Mouse (Mus musculus): ENCODE data around the gene Sirt7.

Gene Sirt7

DNA sequence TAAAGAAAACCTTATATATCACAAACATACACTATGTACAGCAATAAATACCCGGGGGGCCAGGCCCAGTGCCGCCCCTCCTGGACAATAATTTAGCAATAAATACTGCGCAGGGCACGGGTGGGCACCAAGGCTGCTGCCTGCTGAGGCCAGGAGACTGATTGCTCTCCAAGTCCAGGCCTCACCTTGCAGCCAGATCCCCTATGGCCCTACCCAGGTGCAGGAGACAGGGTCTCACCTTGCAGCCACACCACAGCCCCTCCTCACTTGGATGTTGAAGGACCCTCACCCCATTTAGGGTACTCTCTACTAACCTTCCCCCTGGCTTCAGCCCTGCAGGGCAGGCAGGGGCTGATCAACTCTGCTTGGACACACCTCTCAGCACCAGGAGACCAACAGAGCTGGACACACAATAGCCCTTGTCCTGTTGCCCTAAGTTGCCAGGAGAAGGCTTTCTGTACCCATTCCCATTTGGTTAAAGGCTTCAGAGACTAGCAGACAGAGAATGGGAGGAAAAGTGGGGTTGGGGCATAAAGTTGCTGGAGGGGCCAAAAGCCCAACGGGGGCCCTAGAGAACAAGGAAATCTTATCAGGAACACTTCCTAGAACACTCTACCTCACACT is at the start of gene Sirt7:
Gene Sirt7 (minus strand): TSS at position 89 of the 624 bp plus-strand sequence.
- DNase-seq, result no peak

DNA sequence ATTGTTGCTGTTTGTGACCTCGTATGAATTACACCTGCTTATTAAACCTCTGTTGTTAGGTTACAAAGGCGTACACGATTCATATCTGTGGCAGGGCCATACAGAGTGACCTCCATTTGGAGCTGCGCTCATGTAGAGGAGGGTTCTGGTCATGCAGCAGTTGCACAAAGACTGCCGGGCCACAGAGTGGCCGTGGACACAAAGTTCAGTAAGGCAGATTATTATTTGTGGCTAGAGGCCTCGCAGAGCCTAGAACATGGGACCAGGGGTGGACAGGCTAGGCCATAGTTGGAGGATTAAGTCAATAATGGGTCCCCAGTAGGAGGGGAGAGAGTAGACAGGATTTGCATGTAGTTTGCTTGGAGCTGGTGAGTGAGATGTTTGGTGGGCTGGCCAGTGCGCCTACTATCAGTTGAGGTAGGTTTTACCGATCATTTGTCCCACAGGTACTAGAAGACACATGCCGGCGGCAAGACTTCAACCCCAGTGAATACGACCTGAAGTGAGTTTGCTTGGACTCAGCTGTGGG is 48.6 kb upstream of the Sirt7 start:
- no peak for DNase-seq

DNA sequence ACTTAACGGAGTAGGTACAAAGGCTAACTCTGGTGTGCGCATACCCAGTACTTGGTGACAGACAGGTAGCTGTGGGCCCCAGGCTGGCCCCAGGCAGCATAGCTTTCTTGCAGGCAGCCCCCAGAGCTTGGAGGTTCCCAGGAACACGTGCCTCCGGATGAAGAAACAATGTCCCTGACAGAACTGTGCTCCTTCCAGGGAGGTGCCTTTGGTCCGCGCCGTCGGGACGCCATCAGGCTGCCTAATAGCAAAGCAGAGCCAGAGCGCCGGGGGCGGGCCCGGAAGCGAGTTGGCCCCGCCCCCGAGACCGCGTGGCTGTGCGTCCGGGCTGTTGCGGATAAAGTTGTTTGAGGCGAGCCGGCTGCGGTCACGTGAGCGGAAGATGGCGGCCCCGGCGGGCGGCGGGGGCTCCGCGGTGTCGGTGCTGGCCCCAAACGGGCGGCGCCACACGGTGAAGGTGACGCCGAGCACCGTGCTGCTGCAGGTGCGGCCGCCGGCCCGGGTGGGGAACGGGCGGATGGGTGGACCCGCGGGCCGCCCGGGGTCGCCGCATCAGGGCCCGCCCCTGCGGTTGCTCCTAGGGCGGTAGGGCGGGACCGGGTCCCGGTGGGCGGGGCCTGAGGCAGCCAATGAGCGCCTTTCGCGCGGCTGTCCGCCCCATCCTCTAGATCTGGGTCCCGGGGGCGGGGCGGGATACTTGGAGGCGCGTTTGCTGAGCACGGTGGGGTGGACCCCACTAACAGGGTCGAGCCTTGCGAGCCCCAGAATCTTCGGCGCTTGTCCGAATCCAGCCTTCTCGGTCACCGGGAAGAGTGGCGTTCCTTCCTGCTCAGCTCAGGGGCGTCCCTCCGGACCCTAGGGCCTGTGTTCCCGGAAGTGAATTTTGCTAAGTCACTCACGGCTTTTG is 47.9 kb upstream of the Sirt7 start, which contains the start of gene Aspscr1:
Gene Aspscr1 (plus strand): TSS at position 287 of the 907 bp plus-strand sequence.
- peak; percentile 92 for DNase-seq

DNA sequence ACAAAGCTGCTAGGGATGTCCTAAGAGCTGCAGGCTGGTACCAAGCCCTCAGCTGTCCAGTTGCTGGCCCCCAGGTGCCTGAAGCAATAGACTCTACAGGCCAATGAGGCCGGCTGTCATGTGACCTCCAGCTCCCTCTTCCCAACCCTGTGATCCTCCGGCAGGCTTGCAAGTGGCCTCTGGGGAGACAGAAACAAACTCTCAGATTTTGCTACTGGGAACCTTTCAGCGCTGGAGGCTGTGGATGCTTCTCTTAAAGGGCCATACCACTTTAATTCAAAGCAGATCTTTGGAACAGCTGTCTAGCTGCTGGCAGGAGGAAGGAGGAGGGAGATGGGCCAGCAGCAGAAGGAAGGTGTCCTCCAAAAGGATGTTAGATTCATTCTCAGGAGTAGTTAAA is 41.6 kb upstream of the Sirt7 start:
- no peak for DNase-seq

DNA sequence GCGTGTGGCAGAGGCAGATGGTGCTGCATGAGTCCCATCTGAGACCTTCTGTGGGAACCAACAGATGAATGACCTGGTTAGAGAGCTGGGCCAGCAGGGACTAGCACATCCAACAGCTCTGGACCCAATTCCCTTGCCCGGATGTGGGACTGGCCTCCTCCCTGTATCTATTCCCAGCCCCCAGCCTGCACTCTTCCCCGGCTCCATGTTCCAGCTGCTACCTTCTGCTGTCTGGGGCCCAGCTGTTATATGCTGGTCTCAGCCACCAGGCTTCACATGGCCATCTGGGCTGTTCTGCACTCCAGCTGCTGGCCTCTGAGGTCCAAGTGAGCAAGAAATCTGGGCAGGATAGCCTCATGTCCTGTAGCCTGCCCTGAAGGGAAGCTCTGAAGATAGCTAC is 40.4 kb upstream of the Sirt7 start:
- no peak for DNase-seq

DNA sequence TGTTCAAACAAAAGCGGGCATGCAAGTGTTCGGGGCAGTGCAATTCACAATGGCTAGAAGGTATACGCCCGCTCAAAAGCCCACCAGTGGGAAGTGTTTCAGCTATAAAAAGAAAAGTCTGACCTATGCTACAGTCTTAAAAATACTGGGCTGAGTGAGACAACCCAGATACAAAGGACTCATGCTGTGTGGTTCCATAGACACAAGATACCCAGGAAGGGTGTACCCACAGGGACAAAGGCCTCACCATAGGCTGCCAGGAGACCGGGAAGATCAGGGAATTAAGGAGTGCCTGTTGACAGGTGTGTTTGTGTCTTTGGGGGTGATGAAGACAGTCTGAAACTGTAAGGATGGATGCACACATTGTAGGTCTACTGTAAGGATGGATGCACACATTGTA is 38.7 kb upstream of the Sirt7 start:
- no peak for DNase-seq

DNA sequence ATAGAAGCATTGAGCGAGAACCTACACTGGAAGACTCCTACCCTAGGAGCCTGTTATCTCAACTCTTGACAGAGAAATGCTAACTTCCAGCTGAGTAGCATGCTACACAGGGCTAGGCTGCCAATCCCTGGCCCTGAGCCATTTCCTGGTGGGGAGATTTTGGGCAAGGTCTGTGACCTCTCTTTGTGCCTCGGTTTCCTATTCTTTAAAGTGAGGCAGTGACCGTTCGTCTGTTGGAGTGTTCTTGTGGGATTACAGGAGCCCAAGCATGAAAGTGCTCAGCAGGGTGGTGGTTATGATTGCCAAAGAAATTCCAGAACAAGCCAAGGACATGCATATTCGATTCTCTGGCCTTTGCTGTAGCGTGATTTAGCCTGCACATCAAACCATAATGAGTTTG is 37.7 kb upstream of the Sirt7 start:
- DNase-seq, result no peak

DNA sequence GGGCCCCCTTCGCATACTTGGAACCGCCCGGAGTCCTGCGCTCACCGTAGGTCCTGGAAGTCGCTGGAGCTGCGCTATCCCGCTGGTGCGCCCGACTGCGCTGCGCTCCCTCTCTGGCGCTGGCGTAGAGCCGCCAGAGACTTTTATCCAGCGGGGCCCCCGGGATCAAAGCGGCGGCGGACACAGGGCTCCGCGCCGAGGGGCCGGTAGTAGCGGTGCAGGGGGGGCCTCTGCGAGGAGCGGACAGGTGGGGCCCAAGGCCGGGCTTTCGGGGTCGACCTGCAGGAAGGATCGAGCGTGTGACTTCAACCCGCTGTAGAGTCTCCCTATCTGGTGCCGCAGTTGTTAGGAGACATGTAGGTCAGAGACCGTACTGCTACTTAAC is 36.0 kb upstream of the Sirt7 start, which contains the start of gene Notum:
Gene Notum (minus strand): TSS at position 100 of the 385 bp plus-strand sequence.
- DNase-seq, result no peak

DNA sequence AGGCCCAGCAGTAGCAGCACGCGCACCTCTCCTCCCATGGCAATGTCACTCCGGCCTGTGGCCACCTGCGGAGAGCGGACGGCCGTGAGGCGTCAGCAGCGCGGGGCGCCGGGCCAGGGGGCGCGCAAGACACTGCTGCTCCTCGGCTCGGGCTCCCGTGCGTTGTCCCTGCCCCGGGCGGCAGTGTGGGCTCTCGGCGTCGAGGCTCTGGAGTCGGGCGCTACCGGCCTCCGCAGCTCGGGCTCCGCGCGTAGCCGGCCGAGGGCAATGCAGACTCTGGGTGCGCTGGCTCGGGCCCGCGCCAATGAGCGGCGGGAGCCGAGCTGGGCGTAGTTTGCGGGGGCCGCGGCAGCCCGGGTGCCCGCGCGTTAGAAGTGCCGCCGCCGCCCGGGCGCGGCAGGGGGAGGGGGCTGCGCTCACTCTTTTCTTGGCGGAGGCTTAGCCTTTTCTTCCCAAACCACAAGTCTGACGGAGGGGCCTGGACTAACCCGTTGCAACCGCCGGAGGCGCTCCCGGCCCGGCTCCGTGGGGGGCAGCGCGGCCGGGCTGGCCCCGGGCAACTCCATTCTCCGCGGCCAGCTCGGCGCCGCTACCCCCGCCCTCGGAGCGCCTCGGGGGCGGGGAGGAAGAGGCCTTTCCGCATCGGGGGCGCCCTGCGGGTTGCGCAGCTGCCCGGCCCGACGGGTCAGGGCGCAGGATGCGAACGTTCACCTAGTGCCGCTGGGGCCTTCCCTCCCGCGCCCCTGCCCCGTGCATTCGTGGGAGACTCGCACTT is 35.4 kb upstream of the Sirt7 start:
- DNase-seq, result no peak

DNA sequence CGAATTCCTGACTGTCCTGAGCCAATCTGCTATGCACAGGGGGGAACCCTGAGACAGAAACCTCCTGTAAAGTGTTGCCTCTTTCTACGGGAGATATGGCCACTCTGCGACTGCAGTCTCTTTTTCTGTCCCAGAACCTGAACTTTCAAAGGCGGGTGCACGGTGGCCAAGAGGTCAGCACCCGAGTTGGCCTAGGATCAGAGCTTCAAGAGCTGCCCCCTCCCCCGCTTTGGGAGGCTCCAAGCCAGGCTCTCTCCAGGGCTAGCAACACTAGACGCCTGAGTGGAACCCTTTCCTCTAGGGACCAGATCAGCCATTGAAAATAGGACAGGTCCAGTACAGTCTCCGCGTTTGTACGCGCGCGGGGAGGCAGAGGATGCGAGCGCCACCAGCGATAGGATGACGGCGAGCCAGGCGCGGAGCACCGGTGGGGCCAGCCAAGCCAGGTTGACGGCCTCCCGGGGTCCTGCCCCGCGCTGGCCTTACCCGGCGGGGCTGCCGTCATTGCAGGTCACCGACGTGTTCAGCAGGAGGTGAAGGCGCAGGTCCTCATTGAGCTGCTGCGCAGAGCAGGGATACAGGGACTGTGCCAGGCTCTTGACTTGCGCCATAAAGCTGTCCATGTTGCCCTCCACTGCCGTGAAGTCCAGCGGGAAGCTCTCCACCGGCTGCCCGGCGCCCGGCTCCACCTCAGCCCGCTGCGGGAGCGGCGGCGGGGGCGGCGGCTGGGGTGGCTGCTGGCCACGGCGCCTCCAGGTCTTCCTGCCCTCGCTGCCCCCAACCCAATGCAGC is 34.7 kb upstream of the Sirt7 start:
- no peak for DNase-seq

DNA sequence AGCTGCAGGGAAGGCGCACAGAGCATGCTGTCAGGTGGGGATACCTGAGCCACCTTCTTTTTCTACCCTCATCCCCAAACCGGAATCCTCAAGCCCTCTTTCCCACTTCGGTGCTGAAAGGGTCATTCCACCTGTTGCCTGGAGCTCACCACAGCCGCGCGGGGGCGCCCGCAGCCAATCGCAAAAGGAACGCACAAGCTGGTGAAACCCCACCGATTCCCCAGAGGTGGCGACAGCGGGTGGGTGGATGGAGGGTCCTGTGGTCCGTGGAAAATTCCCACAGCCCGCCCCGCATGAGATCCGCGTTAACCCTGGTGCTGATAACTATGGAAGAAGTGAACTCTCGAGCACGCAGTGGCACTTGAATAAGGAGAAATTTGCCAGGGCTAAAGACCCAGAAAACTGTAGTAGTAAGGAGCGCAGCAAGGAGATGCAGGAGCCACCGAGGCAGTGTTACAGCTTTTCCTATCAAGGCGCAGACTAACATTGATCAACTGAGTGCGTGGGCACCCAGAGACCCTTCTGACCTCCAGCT is 33.9 kb upstream of the Sirt7 start:
- peak; percentile 62 to 70 for DNase-seq

DNA sequence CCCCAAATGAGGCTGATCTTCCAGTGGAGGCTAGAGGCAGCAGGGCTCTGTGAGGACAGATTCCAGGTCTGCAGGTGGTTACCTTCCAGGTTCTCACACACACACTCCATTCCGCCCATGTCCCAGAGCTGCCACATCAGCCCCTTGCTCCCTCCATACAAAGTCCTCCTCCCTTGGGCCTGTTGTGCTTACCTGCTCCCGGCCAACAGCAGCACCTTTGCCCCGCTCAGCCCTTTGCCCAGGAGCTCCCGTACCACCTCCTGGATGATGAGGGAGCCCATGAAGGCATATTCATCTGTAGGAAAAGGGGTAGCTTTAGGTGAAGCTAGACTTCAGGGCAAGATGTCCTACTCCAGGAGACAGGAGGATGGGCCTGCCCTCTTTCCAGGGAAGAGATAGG is 32.3 kb upstream of the Sirt7 start:
- no peak for DNase-seq

DNA sequence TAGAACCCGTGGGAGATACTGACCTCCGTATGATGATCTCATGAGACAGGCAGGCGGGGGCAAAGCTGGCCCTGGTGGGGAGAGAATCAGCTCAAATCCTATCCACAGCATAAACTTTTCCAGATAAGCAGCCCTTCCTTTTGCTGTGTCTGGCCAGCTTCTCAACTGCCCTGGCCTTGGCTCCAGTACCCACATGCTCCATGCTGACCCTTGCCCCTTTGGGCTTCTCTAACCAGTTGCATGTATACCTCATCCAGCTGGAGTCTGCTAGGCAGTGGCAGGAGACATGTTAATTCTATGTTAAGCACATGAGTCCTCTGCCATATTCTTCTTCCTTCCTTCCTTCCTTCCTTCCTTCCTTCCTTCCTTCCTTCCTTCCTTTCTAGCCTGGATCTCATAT is 29.7 kb upstream of the Sirt7 start:
- no peak for DNase-seq

DNA sequence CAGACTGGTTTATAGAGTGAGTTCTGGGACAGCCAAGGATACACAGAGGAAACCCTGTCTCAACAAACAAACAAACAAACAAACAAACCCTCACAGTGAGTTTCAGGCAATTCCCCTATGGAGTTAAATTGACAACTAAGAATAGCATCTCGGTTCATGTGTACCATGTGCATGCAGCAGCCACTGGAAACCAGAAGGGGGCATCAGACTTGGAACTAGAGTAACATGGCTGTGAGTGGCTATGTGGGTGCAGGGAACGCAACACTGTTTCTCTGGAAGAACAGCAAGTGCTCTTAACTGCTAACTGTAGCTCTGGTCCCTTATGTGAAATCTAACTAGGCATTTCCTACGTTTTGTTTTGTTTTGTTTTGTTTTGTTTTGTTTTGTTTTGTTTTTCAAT is 26.8 kb upstream of the Sirt7 start:
- no peak for DNase-seq

DNA sequence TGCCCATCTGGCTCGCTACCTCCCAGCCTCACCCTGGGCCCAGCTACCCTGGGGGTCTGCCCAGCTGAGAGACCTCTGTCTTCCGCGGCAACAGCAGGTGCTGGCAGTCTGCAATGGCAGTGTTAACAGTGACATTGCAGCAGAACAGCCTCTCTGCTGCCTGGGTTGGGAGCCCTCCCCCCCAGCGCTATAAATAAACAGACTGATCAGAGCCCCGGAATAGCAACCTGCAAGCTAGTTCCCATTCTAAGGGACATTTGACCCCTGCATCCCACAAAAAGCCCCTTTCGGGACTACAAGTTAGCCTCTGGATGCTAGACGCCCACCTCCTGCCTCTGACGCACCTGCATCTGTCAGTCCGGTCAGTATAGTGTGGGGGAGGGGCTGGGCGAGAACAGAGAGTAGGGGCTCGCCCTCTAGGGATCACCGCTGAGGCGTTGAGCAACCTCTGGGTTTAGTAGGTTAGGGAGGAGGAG is 23.0 kb upstream of the Sirt7 start, which contains the start of gene Myadml2:
Gene Myadml2 (minus strand): TSS at position 158 of the 476 bp plus-strand sequence.
- peak in 1 of 2 experiments; percentile 49 for DNase-seq

DNA sequence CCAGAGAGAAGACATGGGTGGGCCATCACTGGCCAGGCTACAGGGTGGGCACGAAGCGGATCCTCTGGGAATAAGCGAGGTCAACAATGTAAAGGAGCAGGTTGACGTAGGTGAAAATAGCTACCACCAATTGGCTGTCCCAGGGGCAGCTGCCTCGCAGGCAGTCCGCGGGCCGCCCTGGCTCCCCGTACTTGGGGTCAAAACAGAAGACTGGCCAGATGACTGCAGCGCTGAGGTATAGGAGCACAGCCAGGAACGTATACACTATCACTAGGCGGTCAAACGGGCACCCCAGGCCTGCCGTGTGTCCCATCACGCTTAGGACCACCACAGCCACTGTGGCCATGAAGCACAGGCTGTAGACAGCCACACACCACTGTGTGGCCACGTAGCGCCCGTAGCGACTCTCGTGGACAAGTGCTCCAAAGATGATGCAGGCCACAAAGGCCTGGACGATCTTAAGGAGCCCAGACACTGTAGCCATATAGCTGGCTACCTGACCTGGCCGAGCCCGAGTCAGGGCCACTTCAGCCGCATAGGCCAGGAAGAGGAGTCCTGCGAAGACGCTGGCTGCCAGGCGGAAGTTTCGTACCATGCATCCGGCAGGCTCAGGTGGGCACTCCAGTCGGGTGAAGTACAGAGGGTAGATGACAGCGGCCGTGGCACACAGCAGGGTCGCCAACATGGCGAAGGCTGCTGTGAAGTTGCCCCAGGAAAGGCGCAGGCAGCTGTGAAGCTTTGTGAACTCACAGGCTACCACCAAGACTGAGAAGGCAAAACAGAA is 22.2 kb upstream of the Sirt7 start:
- DNase-seq, result no peak

DNA sequence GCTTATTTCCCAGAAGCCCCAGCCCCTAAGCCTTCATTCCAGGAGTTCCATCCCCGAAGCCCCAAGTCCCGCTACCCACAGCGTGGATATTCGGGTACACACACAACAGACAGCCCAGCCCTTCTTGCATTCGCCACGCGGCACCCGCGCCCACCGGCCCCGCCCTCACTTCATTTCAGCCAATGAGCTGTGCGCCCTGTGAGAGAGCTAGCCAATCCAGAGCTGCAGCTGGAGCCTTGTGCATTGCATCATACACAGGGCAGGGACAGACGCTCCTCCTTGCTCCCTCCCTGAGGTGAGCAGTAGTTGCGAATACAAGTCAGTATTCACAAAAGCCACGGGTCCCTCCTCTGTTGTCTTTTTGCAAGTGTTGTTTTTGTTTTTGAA is 18.6 kb upstream of the Sirt7 start, which contains the start of gene Pycr1:
Gene Pycr1 (minus strand): TSS at position 169 of the 387 bp plus-strand sequence.
- DNase-seq, result peak; percentile 91 to 92

DNA sequence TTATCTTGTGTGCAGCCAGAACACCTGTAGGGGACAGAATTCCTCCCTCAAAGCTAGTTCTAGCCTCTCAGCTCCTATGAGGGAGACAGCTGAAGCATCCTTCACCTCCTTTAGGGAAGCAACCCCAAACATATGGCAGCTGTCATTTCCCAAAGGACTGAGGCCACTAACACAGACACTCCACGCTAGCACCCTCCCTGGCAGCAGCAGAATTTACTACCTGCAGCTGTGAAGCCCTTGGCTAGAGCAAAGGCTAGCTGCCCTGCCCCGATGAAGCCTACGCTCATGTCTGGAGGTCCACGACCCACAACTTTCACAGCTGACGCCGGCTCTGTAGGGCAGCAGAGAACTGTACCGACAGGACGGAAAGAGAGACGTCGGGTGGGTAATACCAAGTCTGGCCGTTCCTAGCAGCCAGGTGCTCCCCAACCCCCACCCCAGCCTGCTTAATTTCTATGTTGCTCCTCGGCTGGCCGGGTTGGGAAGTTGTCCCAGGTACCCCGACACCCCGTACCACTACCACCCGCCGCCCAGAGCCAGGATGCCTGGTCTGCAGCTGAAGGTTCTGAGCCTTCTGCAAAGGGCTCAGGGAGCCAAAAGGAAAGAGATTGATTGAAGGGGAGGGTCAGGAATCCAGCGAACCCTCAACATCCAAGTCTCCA is 18.0 kb upstream of the Sirt7 start:
- DNase-seq, result peak; percentile 31 to 33

DNA sequence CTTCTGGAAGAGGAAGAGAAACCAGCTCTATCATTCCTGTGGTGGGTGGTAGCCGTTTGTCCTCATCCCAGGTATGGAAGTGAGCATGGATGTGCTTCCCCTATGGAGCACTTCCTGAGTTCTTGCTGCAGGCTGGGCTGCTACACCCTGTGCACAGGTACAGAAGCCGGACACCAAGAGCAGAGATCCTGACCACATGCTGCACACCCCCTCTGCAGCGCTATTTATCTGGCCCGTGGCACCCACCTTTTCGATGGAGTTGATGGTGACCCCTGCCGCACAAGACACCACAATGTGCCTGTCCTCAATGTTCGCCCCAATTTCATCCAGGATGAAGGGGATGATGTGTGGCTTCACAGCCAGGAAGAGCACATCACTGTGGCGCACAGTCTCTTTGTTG is 16.8 kb upstream of the Sirt7 start:
- no peak for DNase-seq

DNA sequence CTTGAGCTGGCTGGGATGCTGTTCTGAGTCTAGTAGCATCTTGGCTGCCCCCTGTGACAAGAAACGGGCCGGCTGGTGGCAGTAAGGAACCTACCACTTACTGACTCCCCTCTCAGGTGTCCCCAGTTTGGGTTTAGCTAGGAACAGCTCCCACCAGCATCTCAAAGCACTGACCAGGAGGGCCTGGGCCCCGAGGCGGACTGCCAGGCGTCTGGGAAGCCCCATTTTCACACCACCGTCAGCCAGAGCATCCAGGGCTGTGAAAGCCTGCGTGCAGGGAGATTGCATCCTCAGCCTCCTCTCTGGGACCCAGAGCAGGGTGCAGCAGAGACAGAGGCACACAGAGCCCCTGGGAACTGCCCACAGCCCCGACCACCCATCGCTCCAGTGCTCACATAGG is 16.2 kb upstream of the Sirt7 start:
- no peak for DNase-seq

All from thymus, adult 18-20 months (tissue).